Mouse (Mus musculus): ENCODE data around the gene Cdk5. TPM values are rescaled to one million over a fixed set of nuclear protein-coding genes. Genes with fewer than 3 reads are reported as not detected.
A peak's percentile ranks its signal among the peaks of the same experiment; 100 is the strongest.
"Not testable (repeated sequence)": the region's sequence is repeated elsewhere in the genome, so short reads cannot be mapped to it uniquely, and the experiment has no call there.

Cdk5 gene
- polyA plus RNA-seq, 1 experiment from 2014 or later = 25.9 TPM

DNA sequence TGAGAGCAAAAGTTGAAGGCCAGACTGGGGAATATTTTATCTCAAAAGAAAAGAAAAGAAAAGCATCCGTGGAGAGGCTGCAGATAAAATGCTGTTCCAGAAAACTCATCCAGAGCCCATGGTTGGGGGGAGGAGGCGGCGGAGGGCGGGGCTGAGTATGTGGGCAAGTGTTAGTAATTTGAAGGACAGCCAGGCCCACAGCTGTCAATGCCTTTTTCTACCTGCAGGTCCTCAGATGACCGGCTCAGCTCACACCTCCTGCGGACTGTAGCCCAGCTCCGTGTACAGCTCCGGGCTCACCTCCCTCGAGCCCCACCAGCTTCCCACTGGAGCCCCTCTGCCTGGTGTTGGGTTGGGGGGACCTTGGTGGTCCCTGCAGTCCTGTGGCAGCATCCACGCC, 23.6 kb downstream of the Cdk5 start:
- ATAC-seq (replicated peaks; ENCODE audit: low FRiP score) = no peak
- no peaks in the 10 kb centered on the region for H3K9me3 ChIP-seq (ENCODE audit: control insufficient read depth, low read length)
- H3K27me3 ChIP-seq (replicated peaks; ENCODE audit: control insufficient read depth, insufficient read depth, low read length) = no peaks in the 10 kb centered on the region
- H3K4me1 ChIP-seq (replicated peaks; ENCODE audit: control insufficient read depth, insufficient read depth, low read length) = peaks cover 4% of the 10 kb centered on the region; the same call in 1 of the 2 replicates
- H3K4me3 ChIP-seq (ENCODE audit: low read depth, low read length) = no peak overlapping the region
- H3K27ac ChIP-seq (ENCODE audit: low read depth, low read length) = no peak overlapping the region
- no peak overlapping the region for H3K4me2 ChIP-seq
- 85% methylated on average over 10 of the region's 10 CpGs for WGBS
- H3K36me3 ChIP-seq (ENCODE audit: control insufficient read depth, insufficient read depth, low read length) = peaks cover 15% of the 10 kb centered on the region; the same call in 1 of the 2 replicates
- no peak for DNase-seq (ENCODE audit: low spot score)
- no peak overlapping the region for H3K9ac ChIP-seq (ENCODE audit: low read depth, low read length)

DNA sequence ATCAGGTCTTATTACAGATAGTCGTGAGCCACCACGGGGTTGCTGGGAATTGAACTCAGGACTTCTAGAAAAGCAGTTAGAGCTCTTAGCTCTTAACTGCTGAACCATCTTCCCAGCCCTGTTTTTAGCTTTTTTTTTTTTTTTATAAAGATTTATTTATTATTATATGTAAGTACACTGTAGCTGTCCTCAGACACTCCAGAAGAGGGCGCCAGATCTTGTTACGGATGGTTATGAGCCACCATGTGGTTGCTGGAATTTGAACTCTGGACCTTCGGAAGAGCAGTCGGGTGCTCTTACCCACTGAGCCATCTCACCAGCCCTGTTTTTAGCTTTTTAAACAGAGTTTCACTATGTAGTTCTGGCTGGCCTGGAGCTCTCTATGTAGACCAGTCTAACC, 27.1 kb downstream of the Cdk5 start:
- not testable (repeated sequence) for H3K4me2 ChIP-seq; H3K9ac ChIP-seq (ENCODE audit: low read depth, low read length); H3K36me3 ChIP-seq (ENCODE audit: control insufficient read depth, insufficient read depth, low read length); H3K9me3 ChIP-seq (ENCODE audit: control insufficient read depth, low read length); ATAC-seq (replicated peaks; ENCODE audit: low FRiP score); DNase-seq (ENCODE audit: low spot score); H3K4me3 ChIP-seq (ENCODE audit: low read depth, low read length); H3K4me1 ChIP-seq (replicated peaks; ENCODE audit: control insufficient read depth, insufficient read depth, low read length); H3K27me3 ChIP-seq (replicated peaks; ENCODE audit: control insufficient read depth, insufficient read depth, low read length); H3K27ac ChIP-seq (ENCODE audit: low read depth, low read length)
- 81% methylated on average over 6 of the region's 6 CpGs for WGBS

DNA sequence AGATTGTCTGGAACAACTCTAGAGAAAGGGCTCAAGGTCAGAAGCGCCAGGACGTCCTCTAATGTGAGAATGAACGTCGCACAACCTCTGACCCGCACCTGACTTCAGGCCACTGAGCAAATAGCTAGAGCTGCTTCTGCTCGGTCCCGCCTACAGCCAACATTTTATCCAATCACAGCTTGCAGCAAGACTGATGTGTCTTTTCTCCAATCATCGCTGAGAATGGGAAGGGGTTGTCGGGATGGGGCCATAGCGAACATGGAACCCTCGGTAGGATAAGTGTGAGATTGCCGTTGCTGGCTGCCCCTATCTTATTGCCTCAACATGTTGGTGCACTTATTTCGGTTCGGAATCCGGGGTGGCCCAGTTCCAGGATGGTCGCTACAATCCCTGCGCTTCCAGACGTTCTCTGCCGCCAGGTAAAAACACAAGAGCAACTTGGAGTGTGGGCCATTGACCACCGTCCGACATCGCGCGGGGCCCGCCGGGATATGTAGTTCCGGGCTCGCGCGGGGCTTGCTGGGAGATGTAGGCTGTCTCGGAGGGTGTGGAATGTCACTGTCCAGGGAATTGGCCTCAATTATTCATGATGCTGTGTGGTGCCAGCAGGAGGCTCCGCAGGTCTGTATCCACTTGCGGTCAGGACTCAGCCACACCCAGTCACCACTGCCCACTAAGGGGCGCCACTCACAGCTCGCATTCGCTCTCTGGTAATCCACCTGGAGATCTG, 29.0 kb downstream of the Cdk5 start:
- 0 out of 2 replicates have a peak, but pooled peaks cover 3% of the 10 kb centered on the region for H3K36me3 ChIP-seq (ENCODE audit: control insufficient read depth, insufficient read depth, low read length)
- peak; percentile 96 for DNase-seq (ENCODE audit: low spot score)
- peak; percentile 94 for ATAC-seq (replicated peaks; ENCODE audit: low FRiP score)
- peaks cover 13% of the 10 kb centered on the region for H3K4me1 ChIP-seq (replicated peaks; ENCODE audit: control insufficient read depth, insufficient read depth, low read length)
- H3K27ac ChIP-seq (ENCODE audit: low read depth, low read length) = peak overlapping the region; percentile 64
- H3K9ac ChIP-seq (ENCODE audit: low read depth, low read length) = peak overlapping the region; percentile 67
- H3K27me3 ChIP-seq (replicated peaks; ENCODE audit: control insufficient read depth, insufficient read depth, low read length) = 0 out of 2 replicates have a peak, but pooled peaks cover 5% of the 10 kb centered on the region
- H3K4me2 ChIP-seq = peak overlapping the region; percentile 72
- WGBS = 1% methylated on average over 36 of the region's 36 CpGs
- no peaks in the 10 kb centered on the region for H3K9me3 ChIP-seq (ENCODE audit: control insufficient read depth, low read length)
- H3K4me3 ChIP-seq (ENCODE audit: low read depth, low read length) = peak overlapping the region; percentile 63

DNA sequence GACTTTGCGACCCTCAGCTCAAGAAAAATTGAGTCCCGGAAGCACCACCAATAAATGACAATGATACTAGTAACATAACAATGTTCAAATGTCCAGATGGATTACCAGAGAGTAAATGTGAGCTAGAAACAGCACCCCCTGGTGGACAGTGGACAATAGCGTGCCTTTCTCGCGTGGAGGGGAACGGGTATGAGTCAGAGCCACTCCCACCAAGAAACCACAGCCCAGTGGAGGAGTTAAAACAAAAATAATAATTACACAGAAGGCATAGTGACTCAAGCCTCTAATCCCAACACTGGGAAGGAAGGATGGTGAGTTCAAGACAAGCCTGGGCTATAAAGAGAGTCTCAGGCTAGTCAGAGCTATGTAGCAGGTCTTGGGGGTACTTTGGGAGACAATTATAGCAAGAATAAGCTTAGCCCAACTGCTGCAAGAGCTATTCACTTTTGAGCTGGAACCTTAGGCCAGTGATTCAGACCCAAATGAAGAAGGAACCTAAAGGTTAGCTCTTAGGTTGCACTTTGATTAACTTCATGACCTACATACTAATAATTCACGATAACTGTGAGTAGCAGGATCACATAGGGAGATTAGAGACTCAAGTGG, 29.8 kb downstream of the Cdk5 start, which contains the start of gene Abcb8:
Abcb8 (plus strand) TSS at position 272 of the 606 bp plus-strand sequence.
- peaks cover 12% of the 10 kb centered on the region for H3K27me3 ChIP-seq (replicated peaks; ENCODE audit: control insufficient read depth, insufficient read depth, low read length)
- H3K4me2 ChIP-seq = peak within 1 kb of the TSS; percentile 72
- WGBS = 20% methylated on average over 7 of the region's 7 CpGs
- peaks cover 15% of the 10 kb centered on the region for H3K4me1 ChIP-seq (replicated peaks; ENCODE audit: control insufficient read depth, insufficient read depth, low read length)
- peak within 1 kb of the TSS; percentile 67 for H3K9ac ChIP-seq (ENCODE audit: low read depth, low read length)
- ATAC-seq (replicated peaks; ENCODE audit: low FRiP score) (no peak), DNase-seq (ENCODE audit: low spot score) (peak; percentile 63)
- peak within 1 kb of the TSS; percentile 63 for H3K4me3 ChIP-seq (ENCODE audit: low read depth, low read length)
- H3K36me3 ChIP-seq (ENCODE audit: control insufficient read depth, insufficient read depth, low read length) = 0 out of 2 replicates have a peak, but pooled peaks cover 3% of the 10 kb centered on the region
- no peaks in the 10 kb centered on the region for H3K9me3 ChIP-seq (ENCODE audit: control insufficient read depth, low read length)
- H3K27ac ChIP-seq (ENCODE audit: low read depth, low read length) = peak within 1 kb of the TSS; percentile 64

DNA sequence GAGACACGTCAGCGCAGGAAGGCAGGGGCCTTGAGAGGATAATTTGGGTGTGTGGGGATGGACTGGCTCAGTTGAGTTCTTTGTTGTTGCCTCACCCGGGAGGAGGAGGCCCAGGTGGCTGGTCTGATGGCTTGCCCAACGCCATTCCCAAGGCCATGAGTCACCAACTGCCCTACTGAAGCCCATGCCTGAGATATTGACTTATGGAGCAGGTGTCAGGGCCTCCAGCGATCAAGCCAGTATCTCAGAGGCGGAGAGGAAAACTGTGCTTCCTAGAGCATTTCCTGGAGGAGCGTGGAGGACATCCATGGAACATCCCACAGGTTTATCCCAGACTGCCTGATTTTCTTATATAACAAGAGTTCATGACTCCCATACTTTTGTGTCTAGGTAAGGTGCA, 30.6 kb downstream of the Cdk5 start:
- no peak overlapping the region for H3K4me3 ChIP-seq (ENCODE audit: low read depth, low read length)
- ATAC-seq (replicated peaks; ENCODE audit: low FRiP score) (no peak), DNase-seq (ENCODE audit: low spot score) (no peak)
- H3K27me3 ChIP-seq (replicated peaks; ENCODE audit: control insufficient read depth, insufficient read depth, low read length) = peaks cover 20% of the 10 kb centered on the region
- no peak overlapping the region for H3K9ac ChIP-seq (ENCODE audit: low read depth, low read length)
- no peaks in the 10 kb centered on the region for H3K9me3 ChIP-seq (ENCODE audit: control insufficient read depth, low read length)
- WGBS = 69% methylated on average over 7 of the region's 7 CpGs
- H3K27ac ChIP-seq (ENCODE audit: low read depth, low read length) = no peak overlapping the region
- H3K4me2 ChIP-seq = no peak overlapping the region
- peaks cover 21% of the 10 kb centered on the region for H3K4me1 ChIP-seq (replicated peaks; ENCODE audit: control insufficient read depth, insufficient read depth, low read length)
- H3K36me3 ChIP-seq (ENCODE audit: control insufficient read depth, insufficient read depth, low read length) = 0 out of 2 replicates have a peak, but pooled peaks cover 3% of the 10 kb centered on the region

DNA sequence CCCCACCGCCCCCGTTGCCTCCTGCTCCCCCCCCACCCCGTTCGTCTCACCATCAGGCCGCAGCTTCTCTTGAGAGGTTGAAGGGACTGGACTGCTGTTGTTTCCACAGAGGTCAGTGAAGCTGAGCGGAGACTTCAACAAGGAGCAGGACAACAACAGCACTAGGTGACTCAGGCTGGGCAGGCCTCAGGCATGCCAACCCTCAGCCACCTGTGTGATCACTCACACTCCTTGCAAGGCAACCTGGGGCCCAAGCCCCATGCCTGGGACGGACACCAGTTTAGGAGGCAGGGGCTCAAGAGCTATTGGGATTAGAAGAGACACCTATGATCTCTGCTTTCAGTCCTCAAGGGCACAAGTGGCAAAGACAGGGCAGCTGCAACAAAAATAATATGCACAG, 31.5 kb downstream of the Cdk5 start, which contains the start of gene Atg9b:
Atg9b (minus strand) TSS at position 280 of the 400 bp plus-strand sequence.
- Histone ChIP-seq H3K4me2 (no peak within 1 kb of the TSS), H3K27me3 (replicated peaks; ENCODE audit: control insufficient read depth, insufficient read depth, low read length) (peaks cover 28% of the 10 kb centered on the region), H3K4me3 (ENCODE audit: low read depth, low read length) (no peak within 1 kb of the TSS), H3K9me3 (ENCODE audit: control insufficient read depth, low read length) (no peaks in the 10 kb centered on the region), H3K4me1 (replicated peaks; ENCODE audit: control insufficient read depth, insufficient read depth, low read length) (peaks cover 27% of the 10 kb centered on the region), H3K36me3 (ENCODE audit: control insufficient read depth, insufficient read depth, low read length) (0 out of 2 replicates have a peak, but pooled peaks cover 3% of the 10 kb centered on the region), H3K27ac (ENCODE audit: low read depth, low read length) (no peak within 1 kb of the TSS), H3K9ac (ENCODE audit: low read depth, low read length) (no peak within 1 kb of the TSS)
- WGBS = 91% methylated on average over 7 of the region's 7 CpGs
- no peak for ATAC-seq (replicated peaks; ENCODE audit: low FRiP score)
- DNase-seq (ENCODE audit: low spot score) = no peak

DNA sequence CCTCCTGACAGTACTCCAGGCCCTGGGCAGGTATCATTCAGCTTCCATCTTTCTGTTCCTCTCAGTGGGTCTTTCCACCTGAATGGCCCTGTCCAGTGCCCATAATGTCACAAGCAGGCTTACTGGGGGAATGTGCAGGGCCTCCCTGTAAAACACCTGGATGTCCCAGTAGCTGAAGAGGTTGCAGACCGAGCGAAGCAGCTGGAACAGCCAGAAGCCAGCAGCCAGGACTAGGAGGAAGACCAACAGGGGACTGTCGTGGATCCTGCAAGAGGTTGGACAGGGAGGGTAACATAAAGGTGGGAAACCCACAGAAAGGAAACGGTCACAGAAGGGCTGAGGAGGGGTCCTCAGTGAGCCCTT, 33.7 kb downstream of the Cdk5 start:
- 77% methylated on average over 4 of the region's 4 CpGs for WGBS
- Histone ChIP-seq H3K9me3 (ENCODE audit: control insufficient read depth, low read length) (no peaks in the 10 kb centered on the region), H3K36me3 (ENCODE audit: control insufficient read depth, insufficient read depth, low read length) (no peaks in the 10 kb centered on the region), H3K27me3 (replicated peaks; ENCODE audit: control insufficient read depth, insufficient read depth, low read length) (peaks cover 42% of the 10 kb centered on the region), H3K4me3 (ENCODE audit: low read depth, low read length) (no peak overlapping the region), H3K4me2 (peak overlapping the region; percentile 0; the same call in 1 of the 2 replicates), H3K27ac (ENCODE audit: low read depth, low read length) (no peak overlapping the region), H3K9ac (ENCODE audit: low read depth, low read length) (no peak overlapping the region), H3K4me1 (replicated peaks; ENCODE audit: control insufficient read depth, insufficient read depth, low read length) (peaks cover 24% of the 10 kb centered on the region)
- DNase-seq (ENCODE audit: low spot score) (no peak), ATAC-seq (replicated peaks; ENCODE audit: low FRiP score) (no peak)

DNA sequence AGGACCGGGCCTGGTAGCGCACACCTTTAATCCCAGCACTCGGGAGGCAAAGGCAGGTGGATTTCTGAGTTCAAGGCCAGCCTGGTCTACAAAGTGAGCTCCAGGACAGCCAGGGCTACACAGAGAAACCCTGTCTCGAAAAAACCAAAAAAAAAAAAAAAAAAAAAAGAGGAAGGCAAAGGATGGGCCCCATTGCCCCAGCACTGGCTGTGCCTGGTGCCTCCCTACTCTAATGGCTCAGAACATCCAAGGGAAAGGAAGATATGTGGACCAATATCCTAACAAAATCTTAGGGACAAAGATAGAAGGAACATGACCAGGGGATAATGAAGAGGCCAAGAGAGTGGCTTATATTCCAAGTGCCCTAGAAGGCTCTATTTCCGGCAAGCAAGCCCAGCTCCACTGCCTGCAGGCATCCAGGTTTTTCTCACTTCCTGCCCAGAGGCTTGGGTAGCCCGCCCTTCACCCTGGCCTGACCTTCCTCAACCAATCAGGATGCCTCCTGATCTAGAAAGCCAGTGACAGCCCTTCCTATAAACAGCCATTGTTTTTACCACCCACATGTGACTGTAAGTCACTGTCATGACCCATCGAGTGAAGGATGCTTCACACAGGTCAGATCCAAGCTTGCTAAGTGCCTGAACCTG, 34.2 kb downstream of the Cdk5 start:
- ATAC-seq (replicated peaks; ENCODE audit: low FRiP score) (peak; percentile 16; the same call in 1 of the 2 replicates), DNase-seq (ENCODE audit: low spot score) (no peak)
- H3K9me3 ChIP-seq (ENCODE audit: control insufficient read depth, low read length) = no peaks in the 10 kb centered on the region
- H3K27ac ChIP-seq (ENCODE audit: low read depth, low read length) = no peak overlapping the region
- no peak overlapping the region for H3K4me3 ChIP-seq (ENCODE audit: low read depth, low read length)
- H3K9ac ChIP-seq (ENCODE audit: low read depth, low read length) = no peak overlapping the region
- H3K36me3 ChIP-seq (ENCODE audit: control insufficient read depth, insufficient read depth, low read length) = no peaks in the 10 kb centered on the region
- H3K27me3 ChIP-seq (replicated peaks; ENCODE audit: control insufficient read depth, insufficient read depth, low read length) = peaks cover 43% of the 10 kb centered on the region
- 49% methylated on average over 6 of the region's 7 CpGs for WGBS
- peak overlapping the region; percentile 0; the same call in 1 of the 2 replicates for H3K4me2 ChIP-seq
- peaks cover 29% of the 10 kb centered on the region for H3K4me1 ChIP-seq (replicated peaks; ENCODE audit: control insufficient read depth, insufficient read depth, low read length)
